Mouse (Mus musculus) kidney, adult 9 months (tissue): ENCODE results near the gene Rint1.

Experiments
- DNase-seq: peaks from one replicate; pipeline ENCODE4 v3.0.0; 2022

The Rint1 gene

DNA sequence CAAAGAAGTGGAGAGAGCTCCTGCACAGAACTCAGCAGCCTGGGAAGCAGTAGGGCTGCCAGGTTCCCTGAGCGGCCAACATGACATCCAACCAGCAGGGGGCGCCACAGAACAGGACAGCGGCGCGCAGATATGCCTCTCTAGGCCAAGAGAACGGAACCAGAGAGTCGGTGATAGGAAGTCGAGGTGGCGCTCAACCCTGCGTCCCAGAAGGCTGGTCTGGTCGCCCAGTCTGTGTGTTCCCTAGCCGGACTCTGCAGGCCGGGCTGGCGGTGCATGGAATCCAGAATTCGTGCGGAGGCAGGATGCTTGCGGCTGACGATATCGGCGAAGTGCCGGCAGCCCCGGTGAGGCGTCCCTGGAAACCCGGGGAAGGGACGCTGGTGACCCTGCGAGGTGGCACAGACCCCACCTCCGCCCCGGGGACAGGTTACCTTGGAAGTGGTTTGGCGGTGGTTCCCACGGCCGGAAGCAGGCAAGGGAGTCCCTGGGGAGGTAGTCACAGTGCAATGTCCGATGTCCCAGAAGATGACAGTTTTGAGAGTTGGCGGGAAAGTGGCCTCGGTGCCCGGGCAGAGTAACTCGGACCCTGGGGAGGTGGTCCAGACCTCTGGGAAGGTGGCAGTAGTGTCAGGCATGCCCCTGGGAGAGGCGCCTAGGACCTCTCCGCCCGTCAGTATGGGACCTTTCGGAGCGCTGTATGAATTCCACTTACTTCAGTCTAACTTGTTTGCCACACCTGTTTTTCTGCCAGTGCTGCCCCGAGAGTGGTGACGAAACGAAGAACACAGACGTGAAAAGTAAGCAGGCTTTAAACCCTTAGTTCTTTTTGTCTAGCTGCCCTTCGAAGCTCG lies at the start of gene Rint1:
Gene Rint1 (plus strand): TSS at position 176 of the 854 bp plus-strand sequence.
- DNase-seq, result peak; percentile 97

DNA sequence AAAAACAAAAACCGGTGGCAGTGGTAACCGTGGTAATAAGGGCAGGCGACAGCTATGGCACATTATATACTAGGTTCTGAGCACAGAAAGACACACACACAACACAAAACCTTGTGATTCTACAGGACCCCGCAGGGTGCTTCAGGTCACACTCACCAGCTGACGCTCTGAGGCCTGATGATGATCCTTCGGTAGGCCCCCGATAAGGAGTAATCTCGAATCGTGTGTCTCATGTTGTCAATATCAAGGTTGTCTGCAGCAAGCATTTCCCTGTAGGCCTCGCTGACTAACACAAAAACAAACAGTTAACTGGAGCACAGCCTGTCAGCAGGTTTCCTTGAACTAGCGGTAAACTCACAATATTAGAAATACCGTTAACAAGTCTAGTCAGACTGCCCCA lies 44.2 kb upstream of the Rint1 start:
- no peak for DNase-seq

DNA sequence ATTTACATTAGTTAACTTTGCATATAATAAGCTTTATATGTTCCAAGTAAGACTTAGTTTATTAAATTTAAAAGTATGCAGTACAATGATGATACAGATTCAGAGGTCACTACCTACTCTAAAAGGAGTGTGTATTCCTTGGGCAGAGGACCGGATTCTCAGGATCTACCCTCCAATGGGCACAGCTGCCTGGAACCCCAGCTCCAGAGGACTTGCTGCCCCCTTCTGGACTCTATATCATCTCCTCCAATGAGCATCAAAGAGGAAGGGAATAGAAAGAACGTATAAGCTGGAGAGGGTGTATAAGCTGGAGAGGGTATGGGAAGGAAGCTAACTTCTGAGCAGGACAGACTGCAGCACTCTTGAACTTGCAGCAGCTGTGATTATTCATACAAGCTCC lies 37.6 kb upstream of the Rint1 start:
- DNase-seq, result no peak

DNA sequence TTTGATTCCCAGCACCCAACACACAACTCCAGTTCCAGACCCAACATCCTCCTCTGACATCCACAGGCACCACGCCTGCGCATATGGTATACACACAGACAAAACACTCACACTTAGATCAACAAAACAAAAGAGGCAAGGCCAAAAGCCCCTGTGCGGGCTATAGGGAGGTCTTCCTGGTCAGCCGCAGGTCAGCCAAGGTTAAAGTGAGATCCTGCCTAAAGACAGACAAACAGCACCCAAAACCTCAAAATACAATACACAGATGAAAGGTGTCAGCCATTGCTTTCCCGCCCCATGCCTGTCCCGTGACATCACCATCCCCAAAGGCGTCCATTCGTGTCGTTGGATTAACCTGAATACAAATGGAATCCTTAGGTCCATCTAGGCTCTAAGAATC lies 31.9 kb upstream of the Rint1 start:
- DNase-seq, result no peak

DNA sequence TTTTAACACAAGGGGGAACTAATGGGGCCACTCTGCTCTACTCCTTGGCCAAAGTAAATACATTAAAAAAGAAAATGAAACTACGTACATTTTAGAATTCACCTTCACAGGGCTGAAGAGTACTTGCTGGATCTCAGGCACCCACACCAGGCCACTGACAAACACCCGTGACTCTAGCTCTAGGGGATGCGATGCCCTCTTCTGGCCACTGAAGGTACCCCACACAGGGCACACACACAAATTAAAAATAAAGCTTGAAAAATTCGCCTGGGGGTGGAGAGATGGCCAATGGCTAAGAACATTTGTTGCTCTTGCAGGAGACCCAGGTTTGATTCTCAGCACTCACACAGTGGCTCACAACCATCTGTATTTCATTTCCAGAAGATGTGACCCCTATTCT lies 31.1 kb upstream of the Rint1 start:
- no peak for DNase-seq

DNA sequence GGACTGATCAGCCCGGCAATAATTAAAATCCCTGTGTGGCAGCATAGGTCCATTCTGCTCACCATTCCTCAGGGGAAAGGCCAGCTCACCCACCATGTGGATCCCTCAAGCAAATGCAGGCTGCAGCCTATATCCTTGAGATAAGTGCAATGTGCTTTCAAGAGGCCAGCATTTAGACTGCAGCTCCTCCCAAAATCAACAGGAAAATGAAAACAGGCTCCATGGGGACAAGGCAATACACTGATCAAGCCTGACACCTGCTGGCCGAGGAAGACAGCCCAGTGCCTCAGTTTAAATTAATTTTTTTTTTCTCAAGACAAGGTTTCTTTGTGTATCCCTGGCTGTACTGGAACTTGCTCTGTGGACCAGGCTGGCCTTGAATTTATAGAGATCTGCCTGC lies 28.9 kb upstream of the Rint1 start:
- peak; percentile 20 for DNase-seq

DNA sequence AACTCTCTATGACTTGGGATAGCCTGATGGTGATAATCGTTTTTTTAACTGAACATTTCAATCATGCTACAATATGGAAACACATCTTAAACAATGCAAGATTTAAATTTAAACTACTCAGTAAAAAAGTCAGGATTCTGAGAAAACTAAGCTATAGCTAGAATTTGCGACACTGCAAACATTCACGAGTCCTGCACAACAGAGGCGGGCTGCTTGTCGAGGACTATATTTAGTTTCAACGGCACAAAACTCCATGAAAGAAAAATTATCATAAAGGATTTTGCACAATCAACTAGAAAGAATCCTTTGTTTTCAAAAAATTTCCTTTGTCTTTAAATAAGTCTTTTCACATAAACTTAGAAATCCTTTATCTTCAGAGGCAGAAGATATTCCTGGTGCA lies 25.0 kb upstream of the Rint1 start:
- DNase-seq, result no peak

DNA sequence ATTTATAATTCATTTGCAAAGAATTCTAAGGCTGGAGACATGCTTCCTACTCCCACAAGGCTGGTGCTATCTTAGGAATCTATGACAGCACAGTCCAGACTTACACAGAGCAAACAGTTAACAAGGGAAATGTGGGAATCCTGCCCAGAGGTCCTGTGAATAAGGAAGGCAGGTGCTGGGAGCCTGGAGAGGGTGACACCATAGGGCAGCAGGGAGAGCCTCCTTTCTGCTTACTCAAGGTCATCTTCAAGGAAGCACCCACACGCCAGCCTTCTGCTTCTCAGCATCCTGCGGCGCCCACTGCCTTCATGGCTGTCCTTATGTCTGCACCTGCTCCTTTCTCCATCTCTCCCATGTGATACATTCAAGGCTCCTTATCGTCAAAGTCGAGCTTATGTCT lies 23.0 kb upstream of the Rint1 start:
- no peak for DNase-seq

DNA sequence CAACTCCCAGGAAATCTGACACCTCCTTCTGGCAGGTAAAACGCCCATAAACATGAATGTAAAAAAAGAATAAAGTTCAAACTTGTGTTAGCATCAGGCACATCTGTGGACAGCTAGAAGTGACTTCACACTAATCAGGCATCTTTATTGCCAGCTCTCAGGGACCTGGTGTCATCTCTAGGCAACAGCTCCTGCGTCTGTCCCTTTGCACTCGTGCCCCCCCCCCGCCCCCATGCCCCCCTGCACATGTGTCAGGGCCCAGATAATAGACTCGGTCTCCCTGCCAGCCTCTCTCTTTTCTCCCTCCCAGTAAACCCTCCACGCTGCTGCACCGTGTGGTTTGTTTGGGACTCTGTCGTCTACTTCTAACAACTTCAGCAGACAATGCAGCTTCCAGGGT lies 16.4 kb upstream of the Rint1 start:
- DNase-seq, result no peak

DNA sequence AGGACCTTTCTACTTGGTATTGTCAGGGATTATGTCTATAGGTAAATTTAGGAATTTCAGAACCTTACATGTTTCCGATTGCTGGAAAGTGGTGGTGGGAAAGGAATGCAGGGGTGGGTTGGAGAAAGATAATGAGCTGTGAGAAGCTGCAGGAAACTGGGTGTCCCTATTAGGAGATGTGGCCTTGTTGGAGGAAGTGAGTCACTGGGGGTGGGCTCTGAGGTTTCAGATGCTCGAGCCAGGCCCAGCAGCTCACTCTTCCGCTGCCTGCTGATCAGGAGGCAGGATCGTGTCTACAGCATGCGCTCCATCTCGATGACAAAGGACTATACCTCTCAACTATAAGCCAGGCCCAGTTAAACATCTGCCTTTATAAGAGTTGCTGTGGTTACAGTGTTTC lies 13.3 kb upstream of the Rint1 start:
- DNase-seq, result no peak

DNA sequence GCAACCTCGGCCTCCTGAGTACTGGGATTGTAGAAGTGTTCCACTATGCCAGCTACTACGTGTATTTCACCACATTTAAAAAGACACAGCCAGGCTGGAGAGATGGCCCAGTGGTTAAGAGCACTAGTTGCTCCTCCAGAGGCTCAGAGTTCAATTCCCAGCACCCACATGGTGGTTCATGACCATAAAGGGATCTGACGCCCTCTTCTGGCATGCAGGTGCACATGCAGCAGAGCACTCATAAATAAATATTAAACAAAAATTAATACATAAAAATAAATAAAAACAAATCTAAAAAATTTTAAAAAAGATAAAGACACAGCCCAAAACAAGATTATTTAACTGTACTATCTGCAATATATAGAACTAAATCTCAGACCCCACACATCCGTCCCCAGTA lies 7.0 kb upstream of the Rint1 start:
- no peak for DNase-seq

DNA sequence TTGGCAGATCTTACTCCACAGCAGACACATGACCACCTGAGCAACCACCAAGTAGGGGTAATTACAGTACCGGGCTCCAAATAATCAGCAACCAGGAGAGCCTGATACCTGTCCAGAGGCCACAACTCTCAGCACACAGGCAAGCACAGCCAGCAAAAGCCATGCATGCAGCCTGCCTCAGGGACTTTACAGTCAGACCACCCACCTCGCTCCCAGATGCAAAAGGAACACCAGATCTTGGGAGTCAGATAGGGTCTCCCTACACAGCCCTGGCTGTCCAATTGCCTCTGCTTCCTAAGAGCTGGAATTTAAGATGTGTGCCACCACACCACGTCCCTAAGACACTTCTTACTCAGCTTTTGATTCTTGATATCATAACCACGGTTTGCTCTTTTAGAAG lies 6.3 kb upstream of the Rint1 start:
- DNase-seq, result peak; percentile 36

DNA sequence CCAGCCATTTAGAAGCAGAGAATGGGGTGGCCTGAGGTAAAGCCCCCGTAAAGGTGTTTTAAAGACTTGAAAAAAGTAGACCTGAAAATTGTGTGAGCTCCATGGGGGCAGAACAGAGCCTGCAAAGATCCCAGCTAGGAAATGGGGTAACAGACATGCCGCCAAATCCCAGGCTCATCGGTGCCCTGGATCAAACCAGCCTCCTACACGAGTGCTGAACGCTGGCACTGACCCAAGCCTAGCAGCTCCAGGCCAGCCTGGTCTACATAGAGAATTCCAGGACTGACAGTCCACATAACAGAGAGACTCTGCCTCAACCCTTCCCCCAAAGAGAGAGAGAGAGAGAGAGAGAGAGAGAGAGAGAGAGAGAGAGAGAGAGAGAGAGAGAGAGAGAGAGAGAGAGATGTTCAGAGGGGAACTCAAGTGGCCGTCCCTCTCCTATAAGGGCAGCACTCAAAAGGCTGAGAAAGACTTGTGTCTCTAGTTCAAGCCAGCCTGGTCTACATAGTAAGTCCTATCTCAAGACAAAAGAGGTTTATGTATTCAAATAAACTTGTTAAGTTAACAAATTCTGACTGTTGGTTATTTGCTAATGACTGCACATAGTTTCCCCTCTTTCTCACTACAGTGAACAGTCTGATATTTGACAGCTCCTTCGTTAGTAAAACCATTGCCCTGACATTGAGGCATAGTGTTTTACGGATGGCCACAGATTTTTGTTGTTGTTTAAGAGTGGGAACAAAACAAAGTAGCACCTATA lies 5.3 kb upstream of the Rint1 start:
- DNase-seq, result no peak

DNA sequence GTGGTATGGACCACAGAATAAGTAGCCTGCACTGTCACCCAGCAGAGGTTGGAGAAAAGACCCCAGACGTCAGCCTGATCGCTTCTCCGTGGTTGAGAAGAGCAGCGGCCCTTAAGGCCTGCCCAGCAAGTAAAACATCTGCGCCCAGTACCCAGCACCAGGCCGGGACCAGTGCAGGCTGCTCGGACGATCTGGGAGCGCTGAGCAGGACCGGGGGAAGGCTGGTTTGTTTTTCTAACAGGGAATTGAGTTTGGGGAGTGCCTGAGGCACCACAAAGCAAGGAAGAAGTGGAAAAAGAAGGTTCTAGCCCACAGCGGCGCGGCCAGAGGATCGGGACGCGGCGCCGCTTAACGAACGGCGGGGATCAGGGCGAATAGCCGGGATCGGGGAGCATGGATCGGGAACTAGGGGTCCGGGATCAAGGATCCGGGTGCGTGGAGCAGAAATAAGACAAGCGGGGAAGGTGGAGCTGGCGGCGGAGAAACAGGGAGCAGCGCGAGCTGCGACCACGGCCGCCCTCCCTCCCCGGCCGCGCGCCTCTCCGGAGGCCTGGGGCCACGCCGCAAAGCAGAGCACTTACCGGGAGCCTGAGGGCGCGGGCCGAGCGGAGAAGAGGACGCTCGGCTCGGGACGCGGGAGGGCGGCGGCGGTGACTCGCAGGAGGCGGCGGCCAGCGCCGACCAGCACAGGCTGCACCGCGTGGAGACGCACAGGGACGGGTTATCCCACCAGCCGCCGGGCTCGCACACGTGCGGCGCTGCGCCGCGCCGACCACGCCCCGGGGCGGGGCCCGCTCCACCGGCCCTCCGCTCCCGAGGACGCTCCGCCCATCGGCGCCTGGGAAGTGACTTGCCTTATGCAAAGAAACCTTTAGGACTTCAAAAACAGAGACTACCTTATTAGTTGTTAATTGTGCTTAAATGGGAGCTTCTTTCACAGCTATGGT lies 4.3 kb upstream of the Rint1 start, which contains the start of gene Pus7:
Gene Pus7 (minus strand): TSS at position 781 of the 947 bp plus-strand sequence.
- peak; percentile 84 for DNase-seq

DNA sequence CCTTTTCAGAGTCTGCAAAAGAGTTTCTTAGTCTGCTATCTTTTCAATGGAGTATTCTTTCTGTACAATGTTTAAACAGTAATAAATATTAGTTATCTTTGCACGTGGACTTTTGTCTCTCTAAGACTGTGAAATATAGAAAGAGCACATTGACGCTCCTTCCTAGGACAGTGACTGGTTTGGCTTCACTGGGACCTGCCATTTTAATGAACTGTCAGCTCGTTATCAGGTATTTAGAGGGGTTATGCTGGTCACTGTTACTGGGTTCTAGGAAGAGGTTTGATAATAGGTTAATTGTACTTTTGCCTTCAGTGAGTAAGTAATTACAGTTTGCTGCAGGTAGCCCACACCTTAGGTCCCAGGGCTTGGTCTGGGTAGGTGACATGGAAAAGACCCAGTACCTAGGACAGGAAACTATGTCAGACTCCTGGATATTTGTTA lies 899 bp downstream of the Rint1 start:
- DNase-seq, result no peak

DNA sequence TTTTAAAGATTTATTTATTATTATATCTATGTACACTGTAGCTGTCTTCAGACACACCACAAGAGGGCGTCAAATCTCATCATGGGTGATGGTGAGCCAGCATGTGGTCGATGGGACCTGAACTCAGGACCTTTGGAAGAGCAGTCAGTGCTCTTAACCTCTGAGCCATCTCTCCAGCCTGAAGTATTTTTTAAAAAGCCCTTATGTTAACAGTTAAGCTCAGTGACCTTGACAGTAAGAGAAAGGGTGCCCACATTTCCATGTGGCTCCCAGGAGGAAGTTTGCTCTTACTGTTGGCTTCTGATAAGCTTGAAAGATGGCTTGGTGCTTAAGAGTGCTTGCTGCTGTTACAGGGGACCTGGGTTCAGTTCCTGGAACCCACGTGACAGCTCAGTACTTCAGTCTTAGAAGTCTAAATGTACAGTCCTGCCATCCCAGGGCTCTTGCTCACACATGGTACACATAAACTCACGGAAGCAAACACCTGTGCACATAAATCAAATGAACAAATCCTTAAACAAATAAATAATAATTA lies 1.6 kb downstream of the Rint1 start:
- DNase-seq, result no peak

DNA sequence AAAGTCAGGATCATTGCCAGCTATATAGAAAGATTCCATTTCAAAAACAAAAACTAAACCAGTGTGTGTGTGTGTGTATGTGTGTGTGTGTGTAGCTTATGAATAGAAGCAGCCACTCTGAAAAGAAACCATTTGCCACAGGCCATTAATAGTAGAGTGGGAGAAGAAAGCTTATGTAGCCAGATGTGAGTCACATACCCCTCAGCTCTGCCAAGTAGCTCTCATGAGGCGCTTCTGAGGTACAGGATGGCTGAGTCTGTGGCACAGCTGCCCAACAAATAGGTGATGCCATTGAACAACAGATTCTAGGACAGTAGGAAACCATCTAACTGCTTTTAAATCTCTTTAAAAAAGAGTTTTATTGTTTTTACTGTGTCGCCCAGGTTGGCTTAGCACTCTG lies 5.2 kb downstream of the Rint1 start:
- DNase-seq, result no peak

DNA sequence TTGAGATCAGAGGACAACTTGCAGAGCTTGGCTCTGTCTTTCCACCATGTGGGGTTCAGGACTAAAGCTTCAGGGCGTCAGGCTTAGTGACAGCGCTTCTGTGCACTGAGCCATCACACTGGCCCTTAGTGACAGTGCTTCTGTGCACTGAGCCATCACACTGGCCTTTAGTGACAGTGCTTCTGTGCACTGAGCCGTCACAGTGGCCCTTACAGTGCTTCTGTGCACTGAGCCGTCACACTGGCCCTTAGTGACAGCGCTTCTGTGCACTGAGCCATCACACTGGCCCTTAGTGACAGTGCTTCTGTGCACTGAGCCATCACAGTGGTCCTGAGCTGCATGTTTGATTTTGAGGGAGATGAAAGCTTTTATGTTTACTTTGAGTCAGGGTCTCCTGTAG lies 27.3 kb downstream of the Rint1 start:
- DNase-seq, result no peak

DNA sequence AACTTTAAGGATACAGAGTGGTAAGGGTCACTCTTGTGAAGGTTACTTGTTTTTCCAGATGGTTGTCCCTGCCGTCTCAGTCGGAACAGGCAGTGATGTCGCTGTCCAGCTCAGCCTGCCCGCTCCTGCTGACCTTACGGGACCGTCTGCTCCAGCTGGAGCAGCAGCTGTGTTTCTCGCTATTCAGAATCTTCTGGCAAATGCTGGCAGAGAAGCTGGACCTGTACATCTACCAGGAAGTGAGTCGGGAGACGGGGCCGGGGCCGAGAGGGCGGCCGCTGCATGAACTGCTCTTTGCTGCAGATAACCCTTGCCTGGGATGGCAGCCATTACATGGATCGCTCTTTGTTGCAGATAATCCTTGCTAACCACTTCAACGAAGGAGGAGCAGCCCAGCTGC lies 29.2 kb downstream of the Rint1 start:
- DNase-seq, result no peak

DNA sequence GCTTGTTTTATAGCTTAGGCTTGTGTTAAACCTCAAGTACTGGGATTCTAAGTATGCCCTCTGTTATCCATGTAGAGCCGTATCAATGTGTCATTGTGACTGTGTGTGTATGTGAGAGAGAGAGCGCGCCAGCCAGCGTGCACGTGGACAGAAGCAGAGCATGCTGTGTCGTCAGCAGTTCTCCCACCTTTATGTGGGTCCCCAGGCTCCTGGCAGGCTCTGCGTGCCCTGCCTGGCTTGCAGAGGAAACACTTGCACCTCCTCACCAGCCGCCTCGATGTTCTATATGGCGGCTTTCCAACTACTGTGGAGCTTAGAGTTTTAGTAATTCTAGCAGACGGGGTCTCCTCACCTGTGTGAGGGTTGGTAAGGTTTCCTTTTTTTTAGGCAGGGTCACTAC lies 34.8 kb downstream of the Rint1 start:
- DNase-seq, result no peak

DNA sequence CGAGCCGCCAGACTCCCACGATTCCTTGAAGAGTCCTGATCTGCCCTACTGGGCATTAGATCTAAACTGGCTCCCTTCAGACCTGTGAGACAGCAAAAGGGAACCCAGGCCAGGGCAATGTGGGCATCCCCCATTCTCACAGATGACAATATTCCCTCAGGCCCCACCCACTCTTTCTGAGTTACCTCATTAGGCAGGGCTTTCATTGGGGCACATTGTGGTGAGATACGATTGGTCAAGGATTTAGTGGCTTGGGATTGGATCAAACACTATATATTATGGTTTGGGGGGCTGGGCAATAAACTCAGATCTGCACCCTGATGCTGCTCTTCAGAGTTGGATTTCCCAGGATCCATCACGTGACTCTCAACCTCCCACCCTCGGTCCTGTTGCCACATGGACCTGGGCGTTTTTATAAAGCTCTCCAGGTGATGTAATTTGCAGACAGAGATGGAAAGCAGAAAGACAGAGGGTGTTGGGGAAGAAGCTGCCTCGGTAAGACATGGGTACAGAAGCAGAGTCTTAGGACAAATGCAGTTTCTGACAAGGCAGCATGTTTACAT lies 36.7 kb downstream of the Rint1 start:
- DNase-seq, result no peak

DNA sequence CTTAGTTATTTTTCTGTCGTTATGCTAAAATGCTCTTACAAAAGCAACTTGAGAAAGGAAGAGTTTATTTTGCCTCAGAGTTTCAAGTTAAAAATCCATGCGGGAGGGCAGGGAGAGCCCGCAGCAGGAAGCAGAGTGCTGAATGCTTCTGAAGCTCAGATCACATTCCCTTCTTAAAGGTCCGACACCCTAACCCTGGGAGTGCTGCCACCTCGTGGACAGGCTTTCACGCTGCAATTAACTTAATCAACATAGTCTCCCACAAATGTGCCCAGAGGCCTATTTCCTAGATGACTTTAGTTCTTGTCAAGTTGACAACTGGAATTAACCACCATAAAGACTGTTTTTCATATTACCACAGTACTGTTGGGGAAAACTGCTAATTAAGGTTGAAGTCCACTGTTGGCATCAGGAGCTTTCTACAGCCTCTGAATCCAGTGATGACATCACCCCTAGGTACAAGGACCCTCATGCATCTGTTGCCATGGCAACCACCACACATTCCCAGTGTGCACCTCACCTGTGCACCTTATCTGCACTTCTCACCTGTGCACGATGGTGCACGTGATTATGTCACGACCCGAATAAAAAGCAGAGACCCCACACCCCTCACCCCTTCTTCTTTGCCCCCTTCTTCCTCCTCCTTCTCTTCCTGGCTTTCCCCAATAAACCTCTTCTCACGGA lies 39.0 kb downstream of the Rint1 start:
- DNase-seq, result peak; percentile 66
